Mouse (Mus musculus) MEL (cell line): ENCODE measurements around the gene Coro1b.

Source experiments
- CTCF ChIP-seq, 3 experiments: IDR thresholded peaks in 2 of 3; conservative IDR thresholded peaks in 1 of 3; 2 replicates each; pipeline ENCODE4 v1.5.1; 2011 to 2012; ENCODE audit warnings: low read length in 3 of 3, low read depth in 2 of 3, mild to moderate bottlenecking in 2 of 3, improper control_type of control experiment in 1 of 3, inconsistent platforms in 1 of 3, mixed read lengths in 1 of 3, moderate library complexity in 1 of 3; ENCODE audit not compliant: control insufficient read depth in 1 of 3, insufficient read depth in 1 of 3, poor library complexity in 1 of 3, severe bottlenecking in 1 of 3
- ELF1 ChIP-seq: IDR thresholded peaks from 2 replicates; pipeline ENCODE4 v1.6.1; 2014; ENCODE audit warnings: low read depth, mild to moderate bottlenecking, inconsistent platforms, low read length, improper control_type of control experiment, moderate library complexity
- MYC ChIP-seq: IDR thresholded peaks from 2 replicates; pipeline ENCODE4 v1.6.1; 2011; ENCODE audit warnings: low read depth, mild to moderate bottlenecking, low read length, improper control_type of control experiment, moderate library complexity

DNA sequence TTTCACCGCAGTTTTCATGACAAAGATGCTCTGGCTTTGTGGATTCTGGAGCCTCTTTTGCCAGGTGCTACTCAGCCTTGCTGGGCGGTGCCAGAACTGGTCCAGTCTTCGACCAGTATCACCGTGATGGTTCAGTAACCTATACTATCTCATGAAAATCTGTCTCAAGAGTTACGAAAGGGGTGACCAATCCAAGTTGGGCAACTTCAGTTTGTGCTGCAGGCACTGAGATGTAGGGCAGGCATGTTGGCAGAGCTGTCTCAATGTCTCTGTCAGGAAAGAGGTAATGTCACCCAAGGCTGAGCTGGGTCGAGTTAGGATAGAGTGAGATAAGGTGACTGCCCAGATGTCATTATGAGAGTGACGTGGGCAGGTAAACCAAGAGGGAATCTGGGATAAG lies 32.0 kb downstream of the Coro1b start:
- TF ChIP-seq CTCF (IDR thresholded peaks at IDR 0.05 in 2 of 3, conservative IDR thresholded peaks at IDR 0.05 in 1 of 3; ENCODE audit: control insufficient read depth in 1 of 3, insufficient read depth in 1 of 3, low read depth in 2 of 3, low read length in 3 of 3, poor library complexity in 1 of 3, severe bottlenecking in 1 of 3) = no peak
- TF ChIP-seq ELF1 = no peak
- no peak for TF ChIP-seq MYC
